Mouse (Mus musculus) midbrain, embryonic 13.5 days (tissue): ENCODE data around the gene Rabep1. TPM values are rescaled to one million over a fixed set of nuclear protein-coding genes. Genes with fewer than 3 reads are reported as not detected.
"Not testable (repeated sequence)": the region's sequence is repeated elsewhere in the genome, so short reads cannot be mapped to it uniquely, and the experiment has no call there.

Experiments
- ATAC-seq: fragments of 200-750 bp; cut with Nextera tagmentation; 2 replicates; pipeline ENCODE4 v1.8.0; 2017; ENCODE audit warnings: mild to moderate bottlenecking, moderate TSS enrichment, moderate library complexity
- H3K27ac ChIP-seq: fragments of 300-500 bp; sonication (generic); 2 replicates; pipeline ENCODE4 v1.5.1; 2015; ENCODE audit warnings: inconsistent platforms, mild to moderate bottlenecking, moderate library complexity
- H3K27me3 ChIP-seq: fragments of 300-500 bp; sonication (generic); 2 replicates; pipeline ENCODE4 v1.6.1; 2015; ENCODE audit warnings: mild to moderate bottlenecking, inconsistent platforms
- H3K36me3 ChIP-seq: fragments of 300-500 bp; sonication (generic); 2 replicates; pipeline ENCODE4 v1.6.1; 2015; ENCODE audit warnings: mild to moderate bottlenecking, inconsistent platforms
- H3K4me1 ChIP-seq: fragments of 300-500 bp; sonication (generic); replicated peaks from 2 replicates; pipeline ENCODE4 v1.6.1; 2015; ENCODE audit warnings: inconsistent platforms
- H3K4me2 ChIP-seq: fragments of 300-500 bp; sonication (generic); replicated peaks from 2 replicates; pipeline ENCODE4 v1.6.1; 2015; ENCODE audit warnings: moderate library complexity, mild to moderate bottlenecking, inconsistent platforms
- H3K4me3 ChIP-seq: fragments of 300-500 bp; sonication (generic); replicated peaks from 2 replicates; pipeline ENCODE4 v1.5.1; 2015; ENCODE audit warnings: mild to moderate bottlenecking, inconsistent platforms
- H3K9ac ChIP-seq: fragments of 300-500 bp; sonication (generic); replicated peaks from 2 replicates; pipeline ENCODE4 v1.6.1; 2015; ENCODE audit warnings: mild to moderate bottlenecking, inconsistent platforms
- H3K9me3 ChIP-seq: fragments of 300-500 bp; sonication (generic); 2 replicates; pipeline ENCODE4 v1.6.1; 2016; ENCODE audit warnings: mild to moderate bottlenecking, inconsistent platforms
- WGBS: fragments of 180-500 bp; shearing (Covaris S2); methylation state at CpG from one replicate; pipeline ENCODE4 v1.1.7; 2015; 5-methylcytosine and 5-hydroxymethylcytosine counted together
- polyA plus RNA-seq: library from polyadenylated mRNA; unstranded; fragments of >200 nt; fragmentation: Nextera tagmentation; extraction: Ambion mirVana; gene quantifications from 2 replicates; pipeline ENCODE4 v1.2.1, GENCODE M21; 2015

The Rabep1 gene
- polyA plus RNA-seq, 1 experiment from 2014 or later, result 77.2 TPM

DNA sequence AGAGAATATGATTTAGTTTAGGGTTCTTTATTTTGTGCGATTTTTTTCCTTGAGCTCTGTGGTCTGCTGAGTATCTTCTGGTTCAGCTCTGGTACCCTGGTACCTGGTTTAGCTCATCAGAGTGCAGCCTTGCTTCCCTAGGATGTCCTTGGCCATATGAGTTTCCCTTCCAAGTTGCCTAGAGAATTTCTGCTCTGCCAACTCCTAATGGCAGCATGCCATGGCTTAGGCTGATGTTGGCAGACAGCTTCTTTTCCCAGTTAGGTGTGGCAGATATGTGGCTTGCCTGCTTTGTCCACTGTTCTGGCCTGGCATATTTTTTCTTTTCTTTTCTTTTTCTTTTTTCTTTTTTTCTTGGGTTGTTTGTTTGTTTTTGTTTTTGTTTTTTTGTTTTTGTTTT is 25.8 kb downstream of the Rabep1 start:
- ATAC-seq, result no peak
- 94% methylated on average over 1 of the region's 1 CpGs for WGBS
- Histone ChIP-seq H3K4me1 (0 out of 2 replicates have a peak, but pooled peaks cover 4% of the 10 kb centered on the region), H3K27me3 (no peaks in the 10 kb centered on the region), H3K9me3 (no peaks in the 10 kb centered on the region), H3K4me3 (no peak overlapping the region), H3K36me3 (no peaks in the 10 kb centered on the region), H3K4me2 (no peak overlapping the region), H3K9ac (no peak overlapping the region), H3K27ac (no peak overlapping the region)

DNA sequence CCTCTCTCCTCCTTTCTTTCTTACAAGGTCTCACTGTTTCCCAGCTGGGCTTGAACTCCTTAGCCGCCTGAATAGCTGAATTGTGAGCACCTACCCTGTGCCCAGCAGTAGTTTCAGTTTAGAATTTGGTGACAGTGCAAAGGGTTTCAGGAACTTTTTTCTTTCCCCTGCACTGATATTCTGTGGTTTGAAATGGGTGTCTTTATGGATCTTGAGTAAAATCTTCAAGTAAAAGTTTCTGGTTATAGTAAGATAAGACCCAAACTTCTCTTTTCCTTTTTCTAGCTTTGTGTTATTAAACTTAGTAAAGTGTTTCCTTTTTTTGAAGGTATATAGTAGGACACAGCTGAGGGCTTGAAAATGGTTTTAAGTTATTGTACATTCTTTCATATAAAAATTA is 26.5 kb downstream of the Rabep1 start:
- no peak overlapping the region for H3K4me2 ChIP-seq
- no peak overlapping the region for H3K9ac ChIP-seq
- 0 out of 2 replicates have a peak, but pooled peaks cover 4% of the 10 kb centered on the region for H3K4me1 ChIP-seq
- H3K4me3 ChIP-seq, result no peak overlapping the region
- no peaks in the 10 kb centered on the region for H3K9me3 ChIP-seq
- WGBS, result 78% methylated on average over 1 of the region's 1 CpGs
- H3K36me3 ChIP-seq, result no peaks in the 10 kb centered on the region
- H3K27ac ChIP-seq, result no peak overlapping the region
- ATAC-seq, result no peak
- no peaks in the 10 kb centered on the region for H3K27me3 ChIP-seq

DNA sequence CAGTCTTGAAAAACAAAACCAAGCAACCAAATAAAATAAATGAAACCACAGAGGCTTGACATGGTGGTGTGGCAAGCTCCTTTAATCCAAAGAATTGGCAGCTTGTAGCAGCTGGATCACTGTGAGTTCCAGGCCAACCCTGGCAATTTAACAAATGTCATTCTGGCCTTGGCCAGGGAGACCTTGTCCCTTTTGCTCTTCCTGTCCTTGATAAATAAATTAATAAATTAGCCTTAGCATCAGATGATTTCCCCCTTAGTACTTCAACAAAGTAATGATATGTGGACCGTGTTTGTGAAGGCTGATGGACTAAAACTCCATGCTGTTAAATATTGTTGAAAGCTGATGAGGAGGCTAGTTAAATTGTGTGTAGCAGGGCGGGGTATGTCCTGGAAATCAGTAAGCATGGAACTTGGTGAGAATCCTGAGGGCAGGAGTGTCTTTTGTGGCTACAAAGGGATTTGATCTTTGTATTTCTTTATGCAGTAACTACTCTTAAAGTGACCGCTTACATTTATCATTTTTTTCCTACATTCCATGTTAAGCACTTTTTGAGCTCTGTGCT is 27.3 kb downstream of the Rabep1 start:
- 91% methylated on average over 3 of the region's 3 CpGs for WGBS
- no peaks in the 10 kb centered on the region for H3K36me3 ChIP-seq
- no peak overlapping the region for H3K4me2 ChIP-seq
- H3K9ac ChIP-seq, result no peak overlapping the region
- H3K27me3 ChIP-seq, result no peaks in the 10 kb centered on the region
- H3K4me1 ChIP-seq, result 0 out of 2 replicates have a peak, but pooled peaks cover 4% of the 10 kb centered on the region
- no peaks in the 10 kb centered on the region for H3K9me3 ChIP-seq
- no peak for ATAC-seq
- no peak overlapping the region for H3K27ac ChIP-seq
- H3K4me3 ChIP-seq, result no peak overlapping the region

DNA sequence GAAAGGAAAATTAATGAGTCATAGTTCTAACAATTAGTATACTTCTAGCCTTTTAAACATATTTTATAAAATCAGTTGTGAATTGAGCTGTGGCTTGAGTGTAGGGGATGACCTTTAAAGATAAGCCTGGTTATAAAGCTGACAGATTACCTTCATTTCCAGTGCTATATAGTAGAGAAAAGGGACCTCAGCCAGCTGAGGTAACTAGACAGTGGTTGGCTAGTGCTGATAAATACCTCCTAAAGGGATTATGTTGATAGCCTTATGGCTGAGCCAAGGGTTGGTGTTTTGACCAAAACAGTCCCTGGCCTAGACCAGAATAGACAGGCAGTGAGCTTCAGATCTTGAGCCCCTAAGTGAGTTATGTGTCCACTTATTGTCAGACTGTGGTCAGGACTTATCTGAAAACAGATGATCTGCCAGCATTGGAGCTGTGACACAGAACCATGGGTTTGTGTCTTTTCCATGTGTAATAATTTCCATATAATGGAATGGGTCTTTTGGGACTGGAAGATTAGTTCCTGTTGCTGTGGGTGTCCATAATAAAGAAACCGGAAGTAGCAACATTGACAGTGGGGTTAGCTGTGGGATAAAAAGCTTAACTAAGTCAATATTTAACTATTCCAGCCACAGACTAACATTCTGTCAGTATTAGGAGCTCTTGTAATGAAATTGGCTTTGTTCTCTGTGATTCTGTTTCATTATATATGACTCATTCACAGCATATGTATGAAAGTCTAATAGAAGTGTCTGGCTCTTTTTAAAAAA is 29.5 kb downstream of the Rabep1 start:
- Histone ChIP-seq H3K9ac (no peak overlapping the region), H3K4me1 (0 out of 2 replicates have a peak, but pooled peaks cover 4% of the 10 kb centered on the region), H3K9me3 (no peaks in the 10 kb centered on the region), H3K4me2 (no peak overlapping the region), H3K27me3 (no peaks in the 10 kb centered on the region), H3K27ac (no peak overlapping the region), H3K4me3 (no peak overlapping the region), H3K36me3 (peaks cover 5% of the 10 kb centered on the region; the same call in 1 of the 2 replicates)
- WGBS, result 71% methylated on average over 1 of the region's 1 CpGs
- ATAC-seq, result no peak

DNA sequence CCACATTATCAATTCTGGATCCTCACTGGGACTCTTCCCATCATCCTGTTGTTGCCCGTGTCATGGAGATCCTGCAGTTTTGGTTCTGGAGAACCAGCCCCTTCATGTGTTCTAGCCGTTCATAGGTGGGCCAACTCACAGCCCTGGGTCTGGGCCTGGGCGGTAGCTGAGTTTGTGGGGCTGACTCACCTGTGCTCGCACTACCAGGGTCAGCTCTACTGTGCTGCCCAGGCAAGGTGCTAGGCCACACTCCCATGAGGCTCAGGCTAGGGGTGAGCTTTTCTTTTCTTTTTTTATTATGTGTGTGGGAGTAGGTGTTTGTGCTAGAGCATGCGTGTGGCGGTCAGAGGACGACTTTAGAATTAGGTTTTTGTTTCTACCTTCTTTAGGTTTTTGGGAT is 33.1 kb downstream of the Rabep1 start:
- Histone ChIP-seq H3K9ac (no peak overlapping the region), H3K9me3 (no peaks in the 10 kb centered on the region), H3K27me3 (no peaks in the 10 kb centered on the region), H3K36me3 (peaks cover 15% of the 10 kb centered on the region), H3K27ac (no peak overlapping the region), H3K4me2 (no peak overlapping the region), H3K4me3 (no peak overlapping the region), H3K4me1 (0 out of 2 replicates have a peak, but pooled peaks cover 4% of the 10 kb centered on the region)
- ATAC-seq, result no peak
- 96% methylated on average over 7 of the region's 7 CpGs for WGBS

DNA sequence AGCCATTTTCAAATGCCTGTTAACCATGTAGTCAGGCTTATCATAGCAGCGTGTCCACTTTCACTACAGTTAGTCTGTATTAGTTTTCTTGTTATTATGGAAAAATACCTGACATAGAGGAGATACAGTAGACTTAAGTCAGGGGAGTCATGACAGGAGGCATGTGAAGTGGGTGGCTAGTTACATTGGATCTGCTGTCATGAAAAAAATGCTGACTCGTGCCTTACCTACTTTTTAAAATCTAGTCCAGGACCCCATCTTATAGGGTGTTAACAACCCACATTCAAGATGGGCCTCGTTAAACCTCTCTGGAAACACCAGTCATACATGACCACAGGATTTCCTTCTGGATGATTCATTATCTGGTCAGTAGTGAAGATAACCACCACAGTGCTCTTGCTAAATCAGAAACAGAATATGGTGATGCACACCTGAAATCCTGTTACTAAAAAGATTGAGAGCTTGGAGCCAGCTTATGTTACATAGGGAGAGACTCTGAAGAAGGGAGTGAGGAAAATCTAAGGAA is 38.4 kb downstream of the Rabep1 start:
- Histone ChIP-seq H3K4me2 (no peak overlapping the region), H3K4me1 (no peaks in the 10 kb centered on the region), H3K27ac (no peak overlapping the region), H3K9ac (no peak overlapping the region), H3K36me3 (peaks cover 33% of the 10 kb centered on the region), H3K4me3 (no peak overlapping the region), H3K9me3 (no peaks in the 10 kb centered on the region), H3K27me3 (no peaks in the 10 kb centered on the region)
- 91% methylated on average over 3 of the region's 3 CpGs for whole genome bisulfite sequencing
- ATAC-seq, result no peak

DNA sequence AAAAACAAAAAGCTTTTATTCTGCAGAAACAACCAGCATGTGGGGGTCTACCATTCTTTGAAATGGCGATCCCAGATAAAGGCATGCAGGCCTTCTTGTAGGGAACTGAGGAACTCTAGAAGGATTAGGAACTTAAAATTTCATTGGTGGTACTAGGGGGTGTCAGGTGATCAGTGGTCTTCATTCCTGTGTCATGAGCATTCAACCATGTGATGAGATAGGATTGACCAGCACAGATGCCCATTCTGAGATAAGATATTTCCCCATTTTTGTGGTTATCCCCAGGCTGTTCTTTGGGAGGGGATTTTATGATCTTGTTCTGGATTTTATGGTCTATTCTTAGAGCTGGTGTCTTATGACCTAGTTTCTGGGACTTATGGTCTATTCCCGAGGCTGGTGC is 46.1 kb downstream of the Rabep1 start:
- Histone ChIP-seq H3K4me3 (no peak overlapping the region), H3K36me3 (peaks cover 52% of the 10 kb centered on the region), H3K27me3 (no peaks in the 10 kb centered on the region), H3K27ac (no peak overlapping the region), H3K9ac (no peak overlapping the region), H3K9me3 (no peaks in the 10 kb centered on the region), H3K4me2 (no peak overlapping the region), H3K4me1 (no peaks in the 10 kb centered on the region)
- 95% methylated on average over 2 of the region's 2 CpGs for WGBS
- no peak for ATAC-seq

DNA sequence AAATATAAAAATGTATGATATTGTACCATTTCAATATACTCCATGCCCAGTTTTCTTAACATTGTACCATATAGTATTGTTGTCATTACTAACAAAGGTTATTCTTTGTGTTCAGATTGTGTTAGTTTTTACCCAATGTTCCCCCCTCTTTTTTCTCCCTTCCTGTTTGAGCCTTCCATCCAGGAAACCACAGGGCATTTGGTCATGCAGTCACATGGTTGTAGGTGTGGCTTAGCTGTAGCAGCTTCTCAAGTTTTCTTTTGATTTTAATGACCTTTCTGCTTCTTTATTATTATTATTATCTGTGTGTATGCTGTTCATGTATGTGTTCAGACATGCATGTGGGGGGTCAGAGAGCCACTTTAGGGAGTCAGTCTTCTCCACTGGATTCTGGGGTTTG is 47.0 kb downstream of the Rabep1 start:
- no peak overlapping the region for H3K4me2 ChIP-seq
- no peak overlapping the region for H3K9ac ChIP-seq
- H3K9me3 ChIP-seq, result no peaks in the 10 kb centered on the region
- H3K4me3 ChIP-seq, result no peak overlapping the region
- ATAC-seq, result no peak
- no peaks in the 10 kb centered on the region for H3K4me1 ChIP-seq
- peaks cover 52% of the 10 kb centered on the region for H3K36me3 ChIP-seq
- no peaks in the 10 kb centered on the region for H3K27me3 ChIP-seq
- no peak overlapping the region for H3K27ac ChIP-seq

DNA sequence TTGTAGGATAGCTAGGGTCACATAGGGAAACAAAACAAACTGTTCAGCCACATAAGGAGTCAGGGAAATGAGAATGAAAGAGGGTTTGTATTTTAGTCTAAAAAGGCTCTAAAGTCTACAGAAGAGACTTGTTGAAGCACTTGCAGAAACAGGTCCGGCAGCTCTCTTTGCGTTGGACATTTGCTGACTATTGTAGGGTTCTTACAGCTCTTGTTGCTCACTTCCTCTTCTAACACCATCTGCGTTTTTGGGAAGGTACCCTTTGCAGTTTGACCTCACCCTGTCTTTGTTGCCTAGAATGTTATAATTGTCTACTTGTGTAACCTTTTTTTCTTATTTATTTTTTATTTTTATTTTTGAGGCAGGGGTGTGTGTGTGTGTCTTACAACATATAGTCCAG is 53.1 kb downstream of the Rabep1 start:
- H3K4me2 ChIP-seq, result no peak overlapping the region
- no peaks in the 10 kb centered on the region for H3K9me3 ChIP-seq
- H3K4me1 ChIP-seq, result no peaks in the 10 kb centered on the region
- H3K36me3 ChIP-seq, result peaks cover 36% of the 10 kb centered on the region
- H3K9ac ChIP-seq, result no peak overlapping the region
- no peak for ATAC-seq
- H3K27me3 ChIP-seq, result no peaks in the 10 kb centered on the region
- no peak overlapping the region for H3K4me3 ChIP-seq
- 96% methylated on average over 3 of the region's 3 CpGs for WGBS
- H3K27ac ChIP-seq, result no peak overlapping the region

DNA sequence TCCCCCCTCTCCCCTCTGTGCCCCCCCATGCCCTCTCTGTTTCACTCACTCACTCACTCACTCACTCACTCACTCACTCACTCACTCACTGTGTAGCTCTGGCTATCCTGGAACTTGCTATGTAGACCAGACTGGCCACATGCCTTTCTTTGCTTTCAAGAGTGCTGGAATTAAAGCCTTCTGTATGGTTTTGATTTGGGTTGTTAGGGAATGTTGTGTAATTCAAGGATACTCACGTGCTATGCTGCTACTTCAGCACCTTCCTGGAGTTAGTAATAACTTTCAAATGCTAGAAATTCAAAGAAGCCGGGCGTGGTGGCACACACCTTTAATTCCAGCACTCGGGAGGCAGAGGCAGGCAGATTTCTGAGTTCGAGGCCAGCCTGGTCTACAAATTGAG is 53.6 kb downstream of the Rabep1 start:
- ATAC-seq, H3K9ac ChIP-seq, H3K9me3 ChIP-seq, H3K4me2 ChIP-seq, H3K27ac ChIP-seq, H3K27me3 ChIP-seq, H3K4me3 ChIP-seq, H3K4me1 ChIP-seq: not testable (repeated sequence)
- peaks cover 36% of the 10 kb centered on the region for H3K36me3 ChIP-seq
- WGBS, result 98% methylated on average over 5 of the region's 5 CpGs

DNA sequence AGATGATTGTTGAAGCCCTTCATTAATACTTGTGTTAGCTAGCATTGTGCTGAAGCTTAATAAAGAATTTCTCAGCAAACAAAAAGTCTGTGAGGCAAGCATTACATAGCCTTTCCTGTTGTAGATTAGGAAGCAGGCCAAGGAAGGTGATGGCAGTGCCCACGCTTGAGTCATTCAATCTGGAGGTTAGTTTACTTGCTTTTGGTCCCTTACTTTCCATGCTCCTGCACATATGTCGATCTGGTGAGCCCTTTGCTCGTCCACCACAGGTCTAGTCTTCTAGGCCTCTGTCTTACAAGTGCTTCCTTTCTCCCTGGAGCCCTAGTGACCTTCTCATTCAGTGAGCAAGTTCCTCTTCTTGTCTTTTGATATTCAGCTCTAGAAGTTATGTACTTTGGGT is 62.1 kb downstream of the Rabep1 start:
- no peak overlapping the region for H3K9ac ChIP-seq
- no peak for ATAC-seq
- H3K27ac ChIP-seq, result no peak overlapping the region
- H3K4me2 ChIP-seq, result no peak overlapping the region
- no peaks in the 10 kb centered on the region for H3K9me3 ChIP-seq
- H3K36me3 ChIP-seq, result peaks cover 45% of the 10 kb centered on the region
- no peaks in the 10 kb centered on the region for H3K4me1 ChIP-seq
- WGBS, result 94% methylated on average over 3 of the region's 3 CpGs
- H3K4me3 ChIP-seq, result no peak overlapping the region
- H3K27me3 ChIP-seq, result no peaks in the 10 kb centered on the region

DNA sequence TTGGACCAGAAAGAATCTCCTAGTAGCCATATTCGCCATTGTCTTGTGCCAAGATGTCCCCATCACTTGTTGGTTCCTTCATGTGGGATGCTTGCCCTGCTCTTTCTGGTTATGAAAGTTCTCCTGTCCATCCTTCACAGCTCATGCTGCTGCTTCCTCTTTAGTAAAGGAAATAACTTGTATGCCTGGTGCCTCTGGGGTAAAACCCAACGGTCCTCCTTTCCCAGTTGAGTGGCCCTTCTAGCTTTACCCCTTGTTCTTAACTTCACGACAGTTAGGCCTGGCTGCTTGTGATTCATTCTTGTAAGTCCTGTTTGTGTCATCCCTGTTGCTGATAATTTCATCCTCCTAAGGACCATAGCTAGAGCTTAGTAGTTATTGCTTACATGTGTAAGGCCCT is 66.7 kb downstream of the Rabep1 start:
- H3K4me1 ChIP-seq, result no peaks in the 10 kb centered on the region
- H3K4me2 ChIP-seq, result no peak overlapping the region
- H3K9ac ChIP-seq, result no peak overlapping the region
- H3K9me3 ChIP-seq, result no peaks in the 10 kb centered on the region
- ATAC-seq, result no peak
- WGBS, result 92% methylated on average over 3 of the region's 3 CpGs
- no peak overlapping the region for H3K4me3 ChIP-seq
- no peak overlapping the region for H3K27ac ChIP-seq
- H3K36me3 ChIP-seq, result peaks cover 50% of the 10 kb centered on the region
- no peaks in the 10 kb centered on the region for H3K27me3 ChIP-seq
